Mouse (Mus musculus) liver, postnatal 0 days (tissue): ENCODE measurements around the gene Clip4.

ENCODE experiments used
- CTCF ChIP-seq: sonication (generic); IDR thresholded peaks from 2 replicates; pipeline ENCODE4 v1.5.1; 2016; ENCODE audit warnings: antibody characterized with exemption, low read depth
- EP300 ChIP-seq: IDR thresholded peaks from 2 replicates; pipeline ENCODE4 v1.6.1; 2016; ENCODE audit warnings: antibody characterized with exemption, low read depth, mild to moderate bottlenecking

GRCm38 (mm10) chr17:71871981-71872380, 103.7 kb downstream of the Clip4 start:
- no peak for TF ChIP-seq CTCF
- TF ChIP-seq EP300 = no peak
